Mouse (Mus musculus) gonadal fat pad, adult 2 months (tissue): ENCODE measurements around the gene H2-M10.1. TPM values are rescaled to one million over a fixed set of nuclear protein-coding genes. Genes with fewer than 3 reads are reported as not detected.
"Not testable (repeated sequence)": the region's sequence is repeated elsewhere in the genome, so short reads cannot be mapped to it uniquely, and the experiment has no call there.

Experiments
- DNase-seq: peaks from one replicate; pipeline ENCODE4 v3.0.0-alpha.2; 2012; ENCODE audit warnings: low read depth
- polyA plus RNA-seq: library from polyadenylated mRNA; depleted of rRNA; stranded (reverse); fragments of >200 nt; gene quantifications from 2 replicates; pipeline ENCODE4 v1.2.3, GENCODE M21; 2012; rRNA removed

H2-M10.1 gene
- not detected in 2 replicates for polyA plus RNA-seq

GRCm38 (mm10) chr17:36326055-36326454 lies at the start of gene H2-M10.1:
H2-M10.1 (minus strand) TSS chr17:36326155.
- DNase-seq: no peak

GRCm38 (mm10) chr17:36368317-36368716 lies 42.4 kb upstream of the H2-M10.1 start, which contains the start of gene H2-M10.3:
H2-M10.3 (minus strand) TSS chr17:36368417.
- not testable (repeated sequence) for DNase-seq

GRCm38 (mm10) chr17:36362404-36362803 lies 36.4 kb upstream of the H2-M10.1 start:
- not testable (repeated sequence) for DNase-seq

GRCm38 (mm10) chr17:36357512-36357911 lies 31.6 kb upstream of the H2-M10.1 start:
- not testable (repeated sequence) for DNase-seq

GRCm38 (mm10) chr17:36355763-36356162 lies 29.8 kb upstream of the H2-M10.1 start:
- no peak for DNase-seq

GRCm38 (mm10) chr17:36355343-36355742 lies 29.4 kb upstream of the H2-M10.1 start:
- DNase-seq: not testable (repeated sequence)

- DNase-seq: no peak
These were observed 10.2 kb downstream of the H2-M10.1 start for GRCm38 (mm10) chr17:36315689-36316253.

- no peak for DNase-seq
These were observed 10.8 kb downstream of the H2-M10.1 start for GRCm38 (mm10) chr17:36315041-36315688.

GRCm38 (mm10) chr17:36314511-36314910 lies 11.4 kb downstream of the H2-M10.1 start:
- no peak for DNase-seq

GRCm38 (mm10) chr17:36309293-36309692 lies 16.7 kb downstream of the H2-M10.1 start:
- no peak for DNase-seq

GRCm38 (mm10) chr17:36308855-36309254 lies 17.1 kb downstream of the H2-M10.1 start:
- peak; percentile 14 for DNase-seq

- DNase-seq: no peak
These were observed 39.6 kb downstream of the H2-M10.1 start, which contains the start of gene H2-M10.2 for GRCm38 (mm10) chr17:36286390-36286789. H2-M10.2 (minus strand) TSS chr17:36286490.

- no peak for DNase-seq
These were observed 44.3 kb downstream of the H2-M10.1 start for GRCm38 (mm10) chr17:36281521-36282245.

- no peak for DNase-seq
These were observed 51.2 kb downstream of the H2-M10.1 start for GRCm38 (mm10) chr17:36274776-36275175.

- DNase-seq: no peak
These were observed 52.2 kb downstream of the H2-M10.1 start for GRCm38 (mm10) chr17:36273796-36274195.

Other genes with a start within 250 kb of the H2-M10.1 start
- gene Gm19684, start 204.5 kb downstream of the H2-M10.1 start, polyA plus RNA-seq: 0.08 and 0.19 TPM in 2 replicates
- not detected in 2 replicates for gene Gm7030, start 196.7 kb downstream of the H2-M10.1 start, polyA plus RNA-seq
- 0.16 and 0.28 TPM in 2 replicates for gene Gm8909, start 157.6 kb downstream of the H2-M10.1 start, polyA plus RNA-seq
- not detected in 2 replicates for gene H2-T3, start 135.9 kb downstream of the H2-M10.1 start, polyA plus RNA-seq
- 52.7 and 58.0 TPM in 2 replicates for gene Rpp21, start 68.1 kb downstream of the H2-M10.1 start, polyA plus RNA-seq
- gene Trim39, start 53.9 kb downstream of the H2-M10.1 start, polyA plus RNA-seq: 16.9 and 18.2 TPM in 2 replicates
- not detected in 2 replicates for gene H2-M10.2, start 39.7 kb downstream of the H2-M10.1 start, polyA plus RNA-seq
- not detected in 2 replicates for gene H2-M10.3, start 42.3 kb upstream of the H2-M10.1 start, polyA plus RNA-seq
- not detected in 2 replicates for gene H2-M10.4, start 136.2 kb upstream of the H2-M10.1 start, polyA plus RNA-seq
- gene H2-M11, start 220.9 kb upstream of the H2-M10.1 start, polyA plus RNA-seq: not detected in 2 replicates